Mouse (Mus musculus): Measurements from ENCODE around the gene Dhx15.
"Not testable (repeated sequence)": the region's sequence is repeated elsewhere in the genome, so short reads cannot be mapped to it uniquely, and the experiment has no call there.

The Dhx15 gene

DNA sequence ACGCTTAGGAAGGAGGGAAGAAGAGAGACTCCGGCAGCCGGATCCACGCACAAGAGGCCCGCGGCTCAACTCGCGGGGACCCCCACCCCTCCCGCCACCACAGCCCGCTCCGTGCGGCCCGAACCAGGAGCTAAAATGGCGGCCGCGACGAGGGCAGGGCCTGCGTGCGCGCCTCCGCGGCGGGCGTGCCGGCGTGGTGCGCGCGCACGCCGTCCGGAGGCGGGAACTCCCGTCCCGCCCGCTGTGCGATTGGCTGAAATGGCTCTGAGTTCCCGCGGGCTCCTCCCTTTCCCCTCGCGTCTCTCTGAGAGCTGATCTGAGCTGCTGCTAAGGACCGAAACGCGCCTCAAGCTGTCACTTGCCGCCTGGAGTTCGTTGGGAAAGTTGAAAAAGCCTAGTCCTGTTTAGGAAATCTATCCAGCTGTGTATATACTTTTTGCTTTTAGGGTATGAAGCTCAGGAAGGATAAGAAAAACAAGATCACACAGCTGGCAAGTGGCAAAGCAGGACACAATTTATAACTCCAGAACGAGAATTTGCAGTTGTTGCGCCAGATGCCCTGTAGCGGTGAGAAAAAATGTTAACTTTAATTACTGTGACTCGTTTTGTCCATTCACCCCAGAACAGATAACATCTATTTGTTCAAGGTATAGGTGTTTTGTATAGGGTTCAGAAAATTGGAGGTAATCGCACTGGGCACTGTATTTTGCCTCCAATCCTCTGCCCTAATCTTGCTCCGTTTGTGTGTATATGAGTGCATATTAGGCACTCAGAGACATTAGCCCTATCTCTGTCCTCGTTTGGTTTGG, at the start of gene Dhx15:
TSS of gene Dhx15 (minus strand) at position 144 of the 809 bp plus-strand sequence.
- in situ Hi-C loops (cut with MboI): no loop called here

DNA sequence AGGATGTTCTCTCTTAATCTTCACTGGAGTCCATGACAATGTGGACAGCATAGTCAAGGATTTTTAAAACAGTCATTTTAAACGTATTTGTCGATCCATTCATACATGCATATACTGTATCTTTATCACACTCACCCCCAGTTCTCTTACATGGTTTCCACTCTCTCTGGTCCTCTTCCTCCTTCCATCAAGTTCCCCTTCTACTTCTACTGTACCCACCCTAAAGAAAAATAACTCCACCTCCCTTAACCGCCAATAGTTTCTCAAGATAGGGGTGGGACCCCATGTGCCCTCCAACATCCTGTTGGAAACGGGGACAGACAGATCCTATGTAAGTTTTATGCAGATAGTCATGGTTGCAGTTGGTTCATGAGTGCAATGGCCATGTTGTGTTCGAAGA, 48.6 kb upstream of the Dhx15 start:
- in situ Hi-C loops (cut with MboI): no loop called here

DNA sequence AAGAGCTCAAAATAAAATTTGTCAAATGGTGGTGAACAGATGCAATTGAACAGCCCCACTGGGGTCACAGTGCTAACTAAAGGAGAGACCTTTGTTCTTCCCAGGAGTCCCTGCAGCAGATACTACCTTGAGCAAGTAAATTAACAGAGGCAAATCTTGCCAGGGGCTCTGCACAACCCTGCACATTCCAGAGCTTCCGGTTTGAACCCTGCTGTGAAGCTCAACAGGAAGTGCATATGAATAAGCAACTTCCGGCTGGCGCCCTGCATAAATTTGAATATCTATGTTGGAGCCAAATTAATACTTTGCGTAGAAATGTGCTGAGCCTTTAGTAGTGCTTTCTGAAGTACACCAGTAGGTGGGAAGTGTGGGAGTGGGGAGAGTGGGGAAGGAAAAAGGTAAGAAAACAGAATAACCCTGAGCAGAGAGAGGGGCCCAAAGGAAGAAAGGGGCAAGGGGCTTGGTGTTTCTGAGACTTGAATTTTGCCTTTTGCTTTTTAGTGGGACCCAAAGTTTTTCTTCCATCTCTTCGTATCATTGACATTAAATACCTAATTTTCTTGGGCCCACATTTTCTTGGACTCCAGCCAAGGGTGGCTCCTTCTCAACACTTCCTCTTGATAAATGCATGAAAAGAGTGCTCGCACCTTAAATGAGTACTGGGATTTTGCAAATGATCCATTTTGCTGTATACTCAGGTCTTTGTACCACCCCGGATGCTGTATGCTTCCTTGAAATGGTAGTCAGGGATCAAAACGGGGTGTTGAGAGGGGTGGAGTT, 47.8 kb upstream of the Dhx15 start:
- in situ Hi-C loops (cut with MboI): no loop called here

DNA sequence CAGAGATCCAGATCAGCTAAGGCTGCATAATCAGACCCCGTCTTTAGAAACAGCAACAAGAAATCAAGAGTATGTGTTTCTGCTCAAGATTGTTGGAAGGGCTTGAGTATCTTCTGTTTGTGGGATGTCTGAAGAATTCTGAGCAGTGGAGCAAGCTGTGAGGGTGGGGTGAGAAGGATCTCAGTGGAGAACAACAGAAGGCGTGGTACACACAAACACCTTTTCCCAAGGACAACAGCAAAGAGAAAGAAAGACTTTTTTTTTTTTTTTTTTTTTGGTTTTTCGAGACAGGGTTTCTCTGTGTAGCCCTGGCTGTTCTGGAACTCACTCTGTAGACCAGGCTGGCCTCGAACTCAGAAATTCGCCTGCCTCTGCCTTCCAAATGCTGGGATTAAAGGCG, 46.3 kb upstream of the Dhx15 start:
- in situ Hi-C loops (cut with MboI): not testable (repeated sequence)

DNA sequence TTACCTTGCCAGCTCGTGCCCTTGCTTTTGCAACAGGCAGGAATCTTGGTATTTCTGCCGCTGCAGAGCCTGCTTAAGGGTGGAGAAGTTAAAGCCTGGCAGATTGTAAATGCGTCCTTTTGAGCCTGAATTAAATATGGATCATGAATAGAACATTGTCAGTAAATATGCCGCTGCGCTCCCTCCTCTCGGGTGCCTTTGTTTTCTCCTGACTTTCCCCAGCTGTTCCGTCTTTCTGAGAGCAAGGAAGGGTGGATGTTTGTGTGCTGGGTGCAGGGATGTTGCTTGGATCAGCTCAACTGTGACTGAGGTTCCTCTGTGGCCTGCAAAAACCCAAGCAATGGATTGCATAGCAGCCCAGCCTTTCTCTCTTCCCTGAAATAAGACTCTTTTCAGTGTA, 44.3 kb upstream of the Dhx15 start:
- in situ Hi-C loops (cut with MboI): no loop called here

DNA sequence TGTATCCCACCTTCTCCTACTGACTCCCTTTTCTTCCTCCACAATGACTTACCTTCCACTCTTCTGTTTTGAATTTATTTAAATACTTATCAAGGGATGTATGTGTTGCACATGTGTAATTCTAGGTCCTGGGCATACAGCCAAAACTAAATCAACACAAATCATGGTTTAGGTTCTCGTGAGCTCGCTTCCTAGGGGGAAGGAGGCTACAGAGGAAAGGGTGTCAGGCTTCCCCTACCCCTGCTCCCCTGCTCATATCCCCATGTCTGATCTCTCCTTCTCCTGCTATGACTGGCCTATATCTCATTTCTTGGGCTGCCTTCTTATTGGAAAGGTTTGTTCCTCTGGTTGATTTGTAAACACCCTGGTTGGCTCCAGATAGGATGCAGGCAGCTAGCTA, 43.6 kb upstream of the Dhx15 start:
- in situ Hi-C loops (cut with MboI): no loop called here

DNA sequence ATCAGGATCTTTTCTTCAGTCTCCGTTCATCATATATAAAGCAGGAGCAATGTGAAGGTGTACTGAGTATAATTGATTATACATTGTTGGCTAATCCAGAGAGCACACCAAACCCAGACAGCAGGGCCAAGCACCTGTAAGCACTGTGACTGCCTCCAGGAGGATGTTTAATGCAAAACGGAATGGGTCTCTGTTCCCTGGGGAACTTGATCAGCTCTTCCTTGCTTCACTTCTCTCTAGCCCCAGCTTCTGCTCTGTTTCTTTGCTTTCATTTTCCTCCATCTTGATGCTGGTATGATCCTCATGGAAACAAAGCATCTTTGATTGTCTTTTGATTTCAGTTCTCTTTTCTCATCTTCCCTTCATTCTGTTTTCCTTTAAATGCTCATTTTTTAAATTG, 42.3 kb upstream of the Dhx15 start:
- in situ Hi-C loops (cut with MboI): no loop called here

DNA sequence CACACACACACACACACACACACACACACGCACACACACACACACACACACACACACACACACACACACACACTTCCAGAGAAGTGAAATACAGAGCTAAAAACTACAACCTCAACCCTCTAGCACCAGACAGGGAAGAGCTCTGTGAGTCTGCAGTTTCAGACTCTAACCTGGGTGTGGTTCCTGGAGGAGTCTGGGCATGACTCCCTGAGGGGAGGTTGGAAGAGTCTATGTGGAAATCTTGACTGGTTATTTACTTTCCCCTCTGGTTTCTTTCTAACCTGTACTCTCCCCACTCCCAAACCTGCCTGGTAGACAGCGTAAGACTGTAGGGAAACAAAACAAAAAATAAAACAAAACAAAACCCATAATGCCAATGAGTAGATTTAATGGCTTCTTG, 41.9 kb upstream of the Dhx15 start:
- in situ Hi-C loops (cut with MboI): no loop called here

DNA sequence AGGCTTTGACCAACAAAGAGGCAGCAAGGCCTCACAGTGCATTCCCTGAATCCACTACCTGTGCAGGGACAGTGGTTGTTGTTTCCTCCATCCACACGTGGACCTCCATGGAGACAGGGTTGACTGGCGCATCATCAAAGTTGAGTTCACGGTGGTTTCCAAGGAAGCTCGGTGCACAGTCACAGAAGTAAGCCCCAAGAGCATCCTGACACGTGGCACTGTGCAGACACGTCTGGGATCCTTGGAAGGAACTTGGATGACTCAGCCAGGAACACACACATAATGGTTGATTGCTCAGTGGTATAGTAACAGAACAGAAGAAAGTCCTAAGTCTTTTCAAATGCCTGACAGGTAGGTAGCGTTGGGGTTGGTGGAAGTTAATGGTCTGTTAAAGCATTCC, 40.2 kb upstream of the Dhx15 start:
- in situ Hi-C loops (cut with MboI): no loop called here

DNA sequence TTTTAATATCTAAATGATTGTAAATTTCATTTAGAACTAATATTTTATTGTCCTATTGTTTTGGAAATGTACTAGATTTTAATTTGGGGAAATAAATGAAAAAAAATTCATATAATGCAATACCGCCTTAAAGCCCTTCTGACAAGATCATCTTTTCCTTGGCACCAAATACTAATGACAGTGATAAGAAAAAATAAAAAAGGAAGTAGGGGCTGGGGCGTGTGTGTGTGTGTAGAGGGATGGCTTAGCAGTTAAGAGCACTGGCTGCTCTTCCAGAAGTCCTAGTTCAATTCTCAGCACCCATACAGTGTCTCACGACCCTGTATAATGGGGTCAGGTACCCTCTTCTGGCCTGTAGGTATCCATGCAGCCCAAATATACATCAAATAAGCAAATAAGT, 36.4 kb upstream of the Dhx15 start:
- in situ Hi-C loops (cut with MboI): no loop called here

DNA sequence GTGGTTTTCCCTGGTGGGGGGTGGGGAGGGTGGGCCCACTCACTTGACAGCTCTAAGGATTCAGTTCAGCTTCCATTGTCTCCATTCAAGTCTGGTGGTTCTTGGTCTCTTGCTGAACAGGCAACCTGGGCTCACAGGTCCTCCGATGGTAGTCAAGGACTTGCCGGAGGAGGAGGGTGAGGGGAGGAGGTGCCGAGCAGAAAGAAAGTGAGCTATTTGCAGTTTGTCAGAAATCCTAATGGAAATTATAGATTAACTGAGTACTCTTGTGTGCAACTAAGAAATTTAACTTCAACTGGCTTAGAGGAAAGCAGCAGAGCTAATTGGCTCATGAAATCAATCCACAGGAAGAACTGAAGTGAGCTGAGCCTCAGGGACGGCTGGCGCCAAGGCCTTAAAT, 31.3 kb upstream of the Dhx15 start:
- in situ Hi-C loops (cut with MboI): no loop called here

DNA sequence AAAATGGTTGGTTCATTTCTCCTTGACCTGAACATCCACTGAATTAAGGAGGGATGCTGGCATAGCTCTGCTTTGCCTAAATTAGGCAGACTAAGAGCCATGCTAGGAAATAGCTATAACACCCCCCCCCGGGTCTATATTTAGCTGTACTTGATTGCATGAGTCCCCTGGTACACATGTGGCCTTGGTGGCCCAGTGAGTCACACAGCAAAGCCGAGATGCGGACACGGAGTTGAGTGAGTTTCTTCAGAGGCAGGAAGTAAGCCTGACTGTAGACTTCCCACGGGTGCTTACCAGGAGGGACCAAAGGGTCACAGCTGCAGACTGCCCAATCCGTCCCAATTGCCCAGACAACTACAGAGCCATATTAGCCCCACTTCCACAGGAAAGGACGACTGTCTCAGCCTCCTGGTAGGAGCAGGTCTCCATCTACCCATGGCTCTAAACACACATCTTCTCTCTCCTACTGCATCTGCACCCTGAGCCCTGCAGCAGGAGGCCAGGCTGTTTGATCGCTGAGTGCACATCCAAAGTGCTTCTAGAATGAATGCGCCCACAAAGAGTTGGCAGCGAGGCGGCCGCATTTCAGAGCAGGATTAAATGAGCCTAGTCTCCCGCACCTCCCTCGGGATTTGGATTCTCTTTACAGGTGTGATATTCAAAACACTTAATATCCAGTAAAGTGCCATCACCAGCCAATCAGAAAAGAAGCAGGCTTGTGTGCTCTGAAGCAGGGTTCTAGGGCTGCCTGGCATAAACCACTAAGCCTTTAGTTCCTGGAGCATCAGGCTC, 29.9 kb upstream of the Dhx15 start:
- in situ Hi-C loops (cut with MboI): no loop called here

DNA sequence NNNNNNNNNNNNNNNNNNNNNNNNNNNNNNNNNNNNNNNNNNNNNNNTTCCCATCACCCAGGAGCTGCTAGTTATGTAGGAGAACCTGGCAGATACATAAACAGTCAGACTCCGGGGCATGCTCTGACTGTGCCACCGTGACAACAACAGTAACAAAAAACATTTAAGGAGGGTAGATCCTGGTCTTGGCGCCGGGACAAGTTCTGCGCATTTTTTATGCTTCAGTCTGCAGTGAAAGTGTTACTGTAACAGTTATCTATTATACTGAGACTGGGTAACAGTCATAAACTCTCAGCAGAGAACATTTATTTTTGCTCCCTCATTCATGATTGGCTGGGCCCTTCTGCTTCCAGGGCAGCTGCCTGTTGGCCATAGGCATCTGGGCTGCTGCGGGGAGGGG, 27.9 kb upstream of the Dhx15 start:
- in situ Hi-C loops (cut with MboI): no loop called here

DNA sequence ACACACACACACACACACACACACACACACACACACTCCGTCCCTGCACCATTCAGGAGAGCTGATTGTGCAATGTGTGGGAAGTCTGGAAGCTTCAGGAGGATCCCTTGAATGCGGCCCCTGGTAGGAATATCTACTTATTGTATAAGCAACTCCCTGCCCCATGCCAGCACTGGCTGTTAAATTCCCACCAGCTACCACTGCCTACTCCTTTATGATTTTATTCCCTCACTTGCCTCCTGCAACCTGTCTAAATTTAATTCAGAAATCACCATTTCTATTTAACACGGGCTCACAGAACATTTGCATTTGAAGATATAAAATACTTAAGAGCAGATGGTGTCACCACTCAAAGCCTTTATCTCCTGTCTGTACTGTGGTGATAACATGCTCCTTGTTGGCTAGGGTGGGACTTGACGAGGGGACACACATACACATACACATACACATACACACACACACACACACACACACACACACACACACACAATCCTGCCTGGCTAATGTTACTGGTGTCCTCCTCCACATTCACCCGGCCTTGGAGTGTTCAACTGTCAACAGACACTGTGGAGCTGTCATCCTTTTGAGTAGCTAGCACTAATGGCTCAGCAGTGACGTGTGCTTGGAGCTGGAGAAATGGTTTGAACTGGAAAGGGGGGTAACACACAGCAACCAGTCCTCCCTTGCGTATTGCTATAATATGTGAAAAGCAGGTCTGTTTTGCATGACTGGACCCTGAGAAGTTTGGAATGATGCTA, 23.0 kb upstream of the Dhx15 start:
- in situ Hi-C loops (cut with MboI): no loop called here

DNA sequence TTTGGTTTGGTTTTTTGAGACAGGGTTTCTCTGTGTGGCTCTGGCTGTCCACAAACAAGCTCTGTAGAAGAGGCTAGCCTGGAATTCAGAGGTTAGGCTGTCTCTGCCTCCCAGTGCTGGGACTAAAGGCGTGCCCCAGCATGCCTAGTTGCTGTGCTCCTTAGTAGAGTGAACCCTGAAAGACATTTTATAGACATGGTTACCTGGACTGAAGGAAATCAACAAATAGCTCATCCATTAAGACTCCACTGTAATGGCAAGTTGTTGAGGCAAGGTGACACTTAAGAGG, 810 bp upstream of the Dhx15 start:
- in situ Hi-C loops (cut with MboI): no loop called here

DNA sequence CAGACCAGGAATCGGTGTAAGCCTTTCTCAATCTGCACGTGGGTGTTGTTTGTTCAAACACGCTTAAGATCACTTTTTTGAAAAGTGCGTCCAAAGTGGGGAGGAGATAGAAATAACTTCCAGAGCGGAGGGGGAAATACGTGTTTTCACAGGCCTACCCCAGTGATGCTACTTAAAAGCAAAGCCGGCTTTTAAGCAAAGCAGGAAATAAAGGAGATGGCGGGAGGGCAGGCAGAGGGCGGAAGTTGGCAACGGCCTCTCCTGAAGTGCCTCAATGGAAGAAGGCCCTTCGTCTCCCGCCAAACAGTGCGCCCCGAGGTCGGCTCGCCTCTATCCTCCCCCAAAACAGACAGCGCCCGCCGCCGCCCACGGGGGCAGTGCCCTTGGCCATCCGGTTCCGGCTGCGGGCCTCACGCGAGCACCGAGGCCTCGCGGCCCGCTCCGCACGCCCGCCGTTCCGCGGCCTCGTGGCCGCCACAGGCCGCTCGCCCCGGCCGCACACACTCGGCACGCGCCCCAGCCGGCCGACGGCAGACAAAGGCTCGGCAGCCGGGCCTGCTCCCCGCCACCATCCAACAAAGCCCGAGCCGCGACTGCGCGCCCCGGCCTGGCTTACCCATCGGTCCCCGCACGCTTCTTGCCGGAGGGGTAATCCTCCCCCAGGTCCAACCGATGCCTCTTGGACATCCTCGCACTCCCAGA, 499 bp downstream of the Dhx15 start:
- in situ Hi-C loops (cut with MboI): no loop called here

DNA sequence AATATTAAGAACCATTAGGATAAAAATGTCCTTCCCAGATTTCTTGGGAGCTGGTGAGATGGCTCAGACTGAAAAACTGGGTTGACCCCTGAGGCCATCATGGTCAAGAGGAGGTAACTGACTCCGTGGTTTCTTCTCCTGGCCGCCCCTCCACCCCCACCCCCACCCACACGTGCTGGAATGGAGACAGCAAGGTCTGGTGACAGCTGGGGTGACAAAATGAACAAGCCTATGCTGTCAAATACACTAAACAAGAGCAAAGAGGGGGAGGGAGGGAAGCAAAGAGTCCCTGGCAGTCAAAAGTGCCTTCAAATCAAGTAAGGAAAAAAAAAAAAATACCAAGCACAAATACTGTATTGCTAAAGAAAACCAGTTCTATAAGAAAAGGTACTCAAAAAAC, 2.1 kb downstream of the Dhx15 start:
- in situ Hi-C loops (cut with MboI): no loop called here

DNA sequence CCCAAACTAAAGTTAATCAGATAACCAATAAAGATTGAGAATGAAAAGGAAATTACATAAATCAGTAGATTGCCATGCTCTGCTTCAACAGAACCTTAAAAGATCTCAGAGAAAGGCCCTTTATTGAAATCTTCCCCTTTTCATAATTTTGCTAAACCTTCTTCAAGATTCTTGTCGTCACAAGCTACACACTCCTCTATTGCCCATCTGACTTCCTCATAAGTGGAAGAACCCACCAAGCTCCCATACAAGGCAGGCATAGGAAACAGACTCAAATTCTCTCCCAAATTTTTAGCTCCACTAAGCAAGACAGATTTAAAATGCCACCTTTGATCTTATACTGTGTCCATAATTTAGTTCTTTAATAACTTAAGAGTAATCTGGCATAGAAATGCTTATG, 13.0 kb downstream of the Dhx15 start:
- in situ Hi-C loops (cut with MboI): no loop called here

DNA sequence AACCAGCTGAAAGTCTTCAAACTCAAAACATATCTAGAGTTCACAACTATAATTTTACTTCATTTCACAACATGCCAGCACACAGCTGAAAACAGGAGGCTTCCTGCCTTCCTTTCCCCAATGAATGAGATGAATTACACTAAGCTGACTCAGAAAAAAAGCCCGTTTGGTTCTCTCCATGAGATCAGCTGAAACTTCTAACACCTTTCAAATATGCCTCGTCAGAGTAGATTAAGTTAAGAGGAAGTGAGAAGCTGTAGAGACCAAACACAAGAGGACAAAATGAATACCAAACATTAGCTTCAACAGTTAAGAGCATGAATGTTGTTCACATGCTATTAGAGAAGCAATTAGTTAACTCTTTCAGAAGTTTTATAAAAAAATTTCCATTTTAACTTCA, 21.8 kb downstream of the Dhx15 start:
- in situ Hi-C loops (cut with MboI): no loop called here

DNA sequence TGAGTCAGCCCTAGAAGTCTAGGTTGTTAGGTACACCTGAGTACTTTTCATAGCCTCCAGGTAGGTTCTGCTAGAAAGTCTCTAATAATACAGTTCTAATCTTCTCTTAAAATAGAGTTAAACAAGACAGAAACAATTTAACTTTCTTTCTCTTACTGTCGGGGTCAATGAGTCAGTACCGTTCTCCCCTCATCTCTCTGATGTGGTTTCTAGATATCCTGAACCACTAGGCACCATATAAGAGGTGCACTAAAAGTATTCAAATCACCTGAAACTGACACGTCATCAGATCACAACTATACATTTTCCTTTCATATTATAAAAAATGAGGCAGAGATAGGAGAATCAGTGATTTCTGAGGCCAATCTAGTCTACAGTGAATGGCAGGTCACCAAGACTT, 41.2 kb downstream of the Dhx15 start:
- in situ Hi-C loops (cut with MboI): no loop called here

DNA sequence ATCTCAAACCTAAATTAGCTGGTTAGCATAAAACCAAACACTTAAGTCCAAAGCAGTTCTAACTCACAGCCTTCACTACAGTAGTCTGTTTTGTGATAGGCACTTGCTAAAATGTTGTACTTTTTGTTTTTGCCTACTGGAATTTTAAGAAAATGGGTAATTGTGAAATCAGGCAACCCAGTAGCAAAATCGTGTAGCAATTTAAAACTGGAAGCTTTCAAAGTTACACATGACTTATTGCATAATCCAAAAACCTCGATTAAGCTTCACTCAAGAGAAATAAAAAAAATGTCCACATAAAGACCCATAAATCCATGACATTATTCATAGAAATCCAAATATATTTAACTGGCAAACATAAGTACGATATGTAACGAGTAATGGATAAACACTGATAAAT, 43.2 kb downstream of the Dhx15 start:
- in situ Hi-C loops (cut with MboI): no loop called here

DNA sequence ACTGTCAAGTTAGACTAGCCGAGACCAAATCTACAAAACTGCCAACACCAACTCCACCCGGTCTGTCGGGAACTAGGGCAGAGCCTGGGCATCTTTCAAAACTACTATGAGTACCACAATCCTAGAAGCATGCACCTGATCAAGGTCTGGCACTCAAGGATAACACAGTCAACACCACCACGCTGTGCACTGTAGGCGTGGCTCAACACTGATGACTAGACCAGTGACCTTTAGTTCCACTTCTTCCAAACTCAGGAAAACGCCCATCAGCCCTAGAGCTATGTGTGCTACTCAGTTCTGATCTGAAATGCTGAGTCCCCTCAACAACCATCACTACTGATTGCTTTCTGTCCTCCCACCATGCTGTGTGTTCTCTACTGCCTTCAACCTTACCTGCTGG, 44.6 kb downstream of the Dhx15 start:
- in situ Hi-C loops (cut with MboI): no loop called here

Measured in mature B cell (primary cell).